Mouse (Mus musculus) heart, embryonic 11.5 days (tissue): Measurements from ENCODE around the gene Agpat4. TPM values are rescaled to one million over a fixed set of nuclear protein-coding genes. Genes with fewer than 3 reads are reported as not detected.

Experiments
- ATAC-seq: fragments of 200-750 bp; cut with Nextera tagmentation; replicated peaks from 2 replicates; pipeline ENCODE4 v1.8.0; 2017; ENCODE audit warnings: moderate library complexity; ENCODE audit not compliant: insufficient number of reproducible peaks, low FRiP score, low TSS enrichment
- H3K27ac ChIP-seq: fragments of 300-500 bp; sonication (generic); 2 replicates; pipeline ENCODE4 v1.5.1; 2014; ENCODE audit warnings: mild to moderate bottlenecking, low read depth, low read length
- H3K27me3 ChIP-seq: fragments of 300-500 bp; sonication (generic); 2 replicates; pipeline ENCODE4 v1.6.1; 2014; ENCODE audit warnings: mild to moderate bottlenecking, low read length, mixed read lengths; ENCODE audit not compliant: control insufficient read depth, insufficient read depth
- H3K36me3 ChIP-seq: fragments of 300-500 bp; sonication (generic); 2 replicates; pipeline ENCODE4 v1.6.1; 2014; ENCODE audit warnings: mild to moderate bottlenecking, low read length, moderate library complexity, mixed read lengths; ENCODE audit not compliant: control insufficient read depth, insufficient read depth
- H3K4me1 ChIP-seq: fragments of 300-500 bp; sonication (generic); 2 replicates; pipeline ENCODE4 v1.6.1; 2014; ENCODE audit warnings: low read length; ENCODE audit not compliant: control insufficient read depth, insufficient read depth
- H3K4me2 ChIP-seq: fragments of 300-500 bp; sonication (generic); 2 replicates; pipeline ENCODE4 v1.6.1; 2014; ENCODE audit warnings: mild to moderate bottlenecking, moderate library complexity
- H3K4me3 ChIP-seq: fragments of 300-500 bp; sonication (generic); 2 replicates; pipeline ENCODE4 v1.5.1; 2014; ENCODE audit warnings: low read depth, low read length
- H3K9ac ChIP-seq: fragments of 300-500 bp; sonication (generic); 2 replicates; pipeline ENCODE4 v1.6.1; 2014; ENCODE audit warnings: mild to moderate bottlenecking, low read depth, low read length, moderate library complexity
- H3K9me3 ChIP-seq: fragments of 300-500 bp; sonication (generic); replicated peaks from 2 replicates; pipeline ENCODE4 v1.6.1; 2016; ENCODE audit warnings: low read length; ENCODE audit not compliant: control insufficient read depth
- WGBS: fragments of 180-500 bp; shearing (Covaris S2); extraction: QIAGEN DNeasy Blood & Tissue Kit; methylation state at CpG from one replicate; pipeline ENCODE4 v1.1.7; 2014; ENCODE audit not compliant: insufficient replicate concordance; 5-methylcytosine and 5-hydroxymethylcytosine counted together
- polyA plus RNA-seq: library from polyadenylated mRNA; unstranded; fragments of >200 nt; fragmentation: Nextera tagmentation; extraction: Ambion mirVana; gene quantifications from 2 replicates; pipeline ENCODE4 v1.2.1, GENCODE M21; 2014

The Agpat4 gene
- polyA plus RNA-seq, 1 experiment from 2014 or later, result 21.0 TPM

DNA sequence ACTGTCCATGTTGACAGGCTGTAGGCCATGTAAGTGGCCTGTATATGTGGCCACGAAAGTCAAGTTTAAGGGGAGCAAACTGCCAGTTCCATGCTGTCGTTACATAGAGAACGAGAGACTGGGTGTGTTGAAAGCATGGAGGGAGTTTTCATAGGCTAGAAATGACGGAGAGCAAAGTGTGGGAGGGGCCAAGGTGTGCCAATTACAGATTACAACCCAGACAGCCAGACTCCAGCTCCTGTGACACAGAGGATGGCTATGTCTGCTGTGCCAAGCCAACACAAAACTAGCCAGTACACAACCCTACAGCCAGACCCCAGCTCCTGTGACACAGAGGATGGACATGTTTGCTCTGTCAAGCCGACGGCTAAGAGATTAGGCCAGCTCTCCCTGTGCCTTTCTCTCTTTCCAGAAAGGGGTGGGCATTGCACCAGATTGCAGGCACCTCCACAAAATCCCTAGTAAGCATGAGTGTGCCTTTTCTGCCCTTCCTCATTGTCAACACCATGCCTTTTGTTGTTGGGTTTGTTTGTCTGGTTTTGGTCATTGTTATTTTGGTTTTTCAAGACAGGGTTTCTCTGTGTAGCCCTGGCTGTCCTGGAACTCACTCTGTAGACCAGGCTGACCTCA, 30.8 kb downstream of the Agpat4 start:
- WGBS, result 84% methylated on average over 6 of the region's 6 CpGs
- Histone ChIP-seq H3K4me3 (no peak overlapping the region), H3K4me1 (peaks cover 3% of the 10 kb centered on the region; the same call in 1 of the 2 replicates), H3K4me2 (no peak overlapping the region), H3K27me3 (no peaks in the 10 kb centered on the region), H3K9me3 (no peaks in the 10 kb centered on the region), H3K36me3 (peaks cover 9% of the 10 kb centered on the region), H3K27ac (no peak overlapping the region), H3K9ac (no peak overlapping the region)
- no peak for ATAC-seq

DNA sequence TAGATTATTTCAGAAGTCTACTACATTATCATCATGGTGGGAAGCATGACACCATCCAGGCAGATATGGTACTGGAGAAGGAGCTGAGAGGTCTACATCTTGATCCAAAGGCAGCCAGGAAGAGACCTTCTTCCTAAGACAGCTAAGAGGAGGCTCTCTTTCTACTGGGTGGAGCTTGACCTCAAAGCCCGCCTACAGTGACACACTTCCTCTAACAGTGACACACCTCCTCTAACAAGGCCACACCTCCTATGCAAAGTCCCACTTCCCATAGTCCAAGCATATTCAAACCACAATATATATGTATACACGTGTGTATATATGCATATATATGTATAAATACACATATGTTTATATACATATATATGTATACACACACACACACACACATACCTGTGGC, 32.5 kb downstream of the Agpat4 start:
- no peaks in the 10 kb centered on the region for H3K27me3 ChIP-seq
- peaks cover 9% of the 10 kb centered on the region for H3K36me3 ChIP-seq
- H3K4me2 ChIP-seq, result no peak overlapping the region
- ATAC-seq, result no peak
- H3K27ac ChIP-seq, result no peak overlapping the region
- H3K9ac ChIP-seq, result no peak overlapping the region
- H3K4me1 ChIP-seq, result 0 out of 2 replicates have a peak, but pooled peaks cover 3% of the 10 kb centered on the region
- 85% methylated on average over 2 of the region's 2 CpGs for WGBS
- no peak overlapping the region for H3K4me3 ChIP-seq
- no peaks in the 10 kb centered on the region for H3K9me3 ChIP-seq

DNA sequence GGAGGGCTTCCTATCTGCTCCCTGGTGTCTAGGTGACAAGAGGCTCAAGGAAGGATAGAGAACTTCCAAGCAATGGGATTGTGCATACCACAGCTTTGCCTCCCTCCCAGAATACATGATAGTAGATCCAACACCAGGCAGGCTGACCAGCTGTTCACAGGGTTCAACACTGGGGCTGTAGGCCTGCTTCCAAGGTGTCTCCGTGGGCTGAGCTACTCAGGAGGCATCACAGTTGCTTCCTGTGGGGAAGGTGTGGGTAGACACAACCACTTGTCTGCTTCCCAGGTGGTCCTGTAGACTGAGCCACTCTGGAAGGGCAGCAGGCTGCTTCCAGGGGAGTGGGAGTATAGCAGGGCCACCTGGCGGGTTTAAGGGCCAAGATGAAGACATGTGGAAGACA, 35.8 kb downstream of the Agpat4 start:
- no peak overlapping the region for H3K4me3 ChIP-seq

DNA sequence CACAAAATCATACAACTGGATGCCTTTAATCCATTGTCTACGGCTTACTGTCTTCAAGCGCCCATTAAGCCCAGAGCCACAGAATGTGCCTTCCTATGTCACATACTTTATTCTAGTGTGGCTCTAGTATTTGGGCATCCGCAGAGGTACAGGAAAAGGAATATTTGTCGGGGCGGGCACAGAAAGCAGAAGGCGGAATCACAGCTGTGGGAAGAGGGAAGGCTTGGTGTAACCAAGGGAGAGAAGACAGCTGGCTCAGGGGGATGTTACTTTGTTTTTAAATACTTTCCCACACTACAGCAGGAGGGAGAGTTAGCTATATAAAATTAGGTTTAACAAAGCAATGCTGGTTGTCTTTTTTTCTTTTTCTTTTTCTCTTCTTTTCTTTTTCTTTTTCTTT, 36.7 kb downstream of the Agpat4 start:
- H3K4me2 ChIP-seq, result no peak overlapping the region
- H3K9me3 ChIP-seq, result no peaks in the 10 kb centered on the region
- H3K27ac ChIP-seq, result no peak overlapping the region
- H3K4me1 ChIP-seq, result no peaks in the 10 kb centered on the region
- ATAC-seq, result no peak
- H3K9ac ChIP-seq, result no peak overlapping the region
- H3K27me3 ChIP-seq, result no peaks in the 10 kb centered on the region
- H3K4me3 ChIP-seq, result no peak overlapping the region
- peaks cover 9% of the 10 kb centered on the region for H3K36me3 ChIP-seq
- WGBS, result 81% methylated on average over 6 of the region's 6 CpGs

More for the DNA sequence above, 35.8 kb downstream of the Agpat4 start:
- Histone ChIP-seq H3K27ac (no peak overlapping the region), H3K4me2 (no peak overlapping the region), H3K4me1 (no peaks in the 10 kb centered on the region), H3K9ac (no peak overlapping the region), H3K27me3 (no peaks in the 10 kb centered on the region), H3K9me3 (no peaks in the 10 kb centered on the region), H3K36me3 (peaks cover 9% of the 10 kb centered on the region)
- 68% methylated on average over 2 of the region's 2 CpGs for WGBS
- no peak for ATAC-seq

DNA sequence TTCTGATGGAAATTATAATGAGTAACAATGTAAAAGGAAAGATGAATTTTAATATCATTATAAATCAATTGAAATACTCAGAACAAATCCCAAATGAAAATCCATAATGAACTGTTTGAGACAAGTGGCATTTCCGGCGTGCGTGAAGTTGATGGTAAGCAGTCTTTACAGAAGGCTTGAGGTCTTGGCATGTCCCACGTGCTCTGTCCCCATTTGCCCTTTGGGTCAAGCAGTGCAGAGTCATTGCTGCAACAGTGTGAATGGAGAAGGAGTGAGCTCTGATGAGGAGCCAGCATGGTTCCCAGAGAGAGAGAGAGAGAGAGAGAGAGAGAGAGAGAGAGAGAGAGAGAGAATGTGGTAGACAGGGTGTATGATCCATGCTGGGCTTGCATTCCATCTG, 37.4 kb downstream of the Agpat4 start:
- 90% methylated on average over 4 of the region's 4 CpGs for WGBS
- no peak for ATAC-seq

DNA sequence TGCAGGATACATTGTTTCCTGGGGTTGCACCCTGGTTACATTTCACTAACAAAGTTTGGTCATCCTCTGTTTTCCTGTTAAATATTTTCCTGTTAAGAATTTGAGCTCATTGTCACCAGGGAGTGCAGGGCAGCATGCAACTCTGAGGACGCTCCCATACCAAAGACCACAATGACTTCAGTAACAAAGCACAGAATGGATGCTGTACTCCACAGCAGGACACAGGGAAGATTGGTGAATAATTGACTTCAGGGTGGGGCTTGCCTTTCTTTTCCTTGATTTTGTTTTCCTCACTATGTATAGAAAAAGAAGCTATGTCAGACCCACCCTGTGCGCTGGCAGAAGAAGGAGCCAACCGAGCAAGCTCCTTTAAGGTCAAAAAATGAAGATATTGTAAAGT, 38.2 kb downstream of the Agpat4 start:
- Histone ChIP-seq H3K36me3 (peaks cover 7% of the 10 kb centered on the region), H3K27me3 (no peaks in the 10 kb centered on the region), H3K4me3 (no peak overlapping the region), H3K27ac (no peak overlapping the region), H3K9me3 (no peaks in the 10 kb centered on the region), H3K4me2 (no peak overlapping the region), H3K4me1 (no peaks in the 10 kb centered on the region), H3K9ac (no peak overlapping the region)
- WGBS, result 89% methylated on average over 3 of the region's 3 CpGs
- no peak for ATAC-seq

More for the DNA sequence above, 37.4 kb downstream of the Agpat4 start:
- Histone ChIP-seq H3K4me1 (no peaks in the 10 kb centered on the region), H3K9ac (no peak overlapping the region), H3K27me3 (no peaks in the 10 kb centered on the region), H3K27ac (no peak overlapping the region), H3K4me3 (no peak overlapping the region), H3K4me2 (no peak overlapping the region), H3K36me3 (peaks cover 9% of the 10 kb centered on the region), H3K9me3 (no peaks in the 10 kb centered on the region)

DNA sequence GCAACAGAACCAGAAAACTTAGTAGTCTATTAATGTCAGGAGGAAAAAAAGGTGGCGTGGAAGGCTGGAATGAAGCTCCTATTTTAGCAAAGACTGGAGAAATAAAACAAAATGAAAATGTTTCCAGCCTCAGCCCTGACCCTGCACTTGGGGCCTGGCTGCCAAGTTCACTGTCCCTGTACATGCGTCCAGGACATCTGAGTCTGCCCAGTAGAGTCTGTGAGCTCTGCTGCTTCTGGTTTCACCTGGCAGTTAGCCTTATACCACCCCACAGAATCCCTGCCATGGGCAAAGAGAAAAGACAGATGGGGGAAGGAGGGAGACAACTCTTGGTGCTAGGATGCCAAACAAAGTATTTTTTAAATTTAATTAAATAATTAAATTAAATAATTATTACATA, 38.7 kb downstream of the Agpat4 start:
- no peaks in the 10 kb centered on the region for H3K27me3 ChIP-seq
- H3K4me2 ChIP-seq, result no peak overlapping the region
- no peak for ATAC-seq
- peaks cover 3% of the 10 kb centered on the region; the same call in 1 of the 2 replicates for H3K36me3 ChIP-seq
- H3K9me3 ChIP-seq, result no peaks in the 10 kb centered on the region
- WGBS, result 87% methylated on average over 2 of the region's 2 CpGs
- no peaks in the 10 kb centered on the region for H3K4me1 ChIP-seq
- H3K9ac ChIP-seq, result no peak overlapping the region
- H3K27ac ChIP-seq, result no peak overlapping the region
- no peak overlapping the region for H3K4me3 ChIP-seq

DNA sequence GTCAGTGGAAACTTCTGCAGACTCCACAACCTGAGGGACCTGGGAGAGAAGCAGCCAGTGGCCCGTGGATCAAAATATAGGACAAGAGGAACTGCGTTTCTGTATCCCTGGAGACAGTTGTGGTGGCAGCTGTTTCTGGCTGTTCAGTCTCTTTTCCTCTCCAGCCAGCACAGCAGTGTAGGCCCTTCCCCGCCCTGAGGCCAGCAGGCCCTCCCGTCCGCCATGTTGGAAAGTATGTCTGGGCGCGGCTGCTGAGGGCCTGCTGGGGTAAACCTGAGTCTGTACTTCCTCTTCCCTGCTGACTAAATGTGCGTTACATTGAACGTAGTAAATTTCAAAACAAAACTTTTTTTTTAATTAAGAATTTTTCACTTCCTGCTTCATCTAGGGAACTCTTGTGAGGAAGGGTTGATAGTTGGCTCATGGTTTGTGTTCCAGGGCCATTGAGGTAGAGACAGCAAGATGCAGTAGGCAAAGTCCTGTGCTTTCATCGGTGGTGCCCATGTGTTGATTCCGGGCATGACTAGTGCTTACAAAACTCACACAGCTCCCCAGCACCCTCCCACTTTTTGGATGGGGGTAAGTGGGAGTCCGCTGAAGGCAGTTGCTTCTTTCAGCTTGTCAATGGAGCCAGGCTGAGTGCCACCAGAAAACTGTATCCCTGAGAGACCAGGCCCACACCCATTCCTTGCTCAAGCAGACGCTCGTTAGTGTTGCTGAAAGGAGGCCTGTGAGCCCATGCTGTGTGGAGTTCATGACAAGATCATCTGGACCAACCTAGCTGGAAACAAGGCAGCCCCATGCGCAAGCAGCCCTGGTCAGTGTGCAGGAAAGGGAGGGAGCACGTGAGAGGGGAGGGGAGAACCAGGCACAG, 40.9 kb downstream of the Agpat4 start:
- Histone ChIP-seq H3K27me3 (no peaks in the 10 kb centered on the region), H3K4me2 (no peak overlapping the region), H3K9ac (no peak overlapping the region), H3K27ac (no peak overlapping the region), H3K9me3 (no peaks in the 10 kb centered on the region), H3K4me1 (peaks cover 9% of the 10 kb centered on the region), H3K4me3 (no peak overlapping the region), H3K36me3 (no peaks in the 10 kb centered on the region)
- no peak for ATAC-seq
- WGBS, result 89% methylated on average over 16 of the region's 16 CpGs
